Mouse (Mus musculus): Measurements from ENCODE around the gene Obp2a.

DNA sequence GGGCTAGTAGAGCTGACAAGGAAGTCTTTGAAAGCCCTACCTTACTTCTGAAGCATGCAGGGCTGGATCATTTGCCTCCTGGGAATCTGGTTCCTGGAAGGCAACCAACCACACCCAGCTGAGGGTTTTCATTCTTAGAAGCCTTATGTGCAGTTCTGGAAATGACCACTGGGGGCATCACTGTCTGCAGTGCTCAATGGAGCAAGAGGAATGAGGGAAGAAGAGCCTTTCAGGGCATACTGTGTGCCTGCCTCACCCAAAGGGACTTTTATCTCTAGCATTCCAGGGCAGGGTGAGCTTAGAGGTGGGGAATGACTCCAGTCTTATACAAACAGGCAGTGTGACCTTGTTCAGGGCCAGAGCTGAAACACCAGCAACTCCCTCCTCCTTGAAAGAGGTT, 5.2 kb upstream of the Obp2a start:
- TF ChIP-seq CTCF (IDR thresholded peaks at IDR 0.05; ENCODE audit: control insufficient read depth, insufficient read depth, insufficient read length) (peak; percentile 9), CEBPB (IDR thresholded peaks at IDR 0.05; ENCODE audit: low read depth) (no peak), MYOD1 (IDR thresholded peaks at IDR 0.05; ENCODE audit: control insufficient read depth, insufficient read length, low read depth) (no peak), USF1 (IDR thresholded peaks at IDR 0.05; ENCODE audit: low read depth) (no peak), MAX (IDR thresholded peaks at IDR 0.05) (no peak), MYOG (IDR thresholded peaks at IDR 0.05; ENCODE audit: control insufficient read depth, extremely low read depth, insufficient read length) (no peak)
